In genomic region chr4:108319747-108320146, GRCm38 (mm10) we compare ENCODE assay signal across 15 mouse cellular contexts. TPM values are rescaled to one million over a fixed set of nuclear protein-coding genes. Genes with fewer than 3 reads are reported as not detected.
DNase-seq lines count a peak whose midpoint lies in the region; ATAC-seq and TF ChIP-seq lines count a peak whose summit lies in the region.
"Had no signal": no experiment of that assay in that cellular context is flagged by ENCODE, and none has a peak within 500 bp of the region (broad histone marks: within the 10 kb centered on the region; RNA-seq: fewer than 3 reads in every experiment).

No protein-coding gene starts in this region.

- no peak overlapping the region for H3K27ac ChIP-seq in heart, postnatal 0 days (ENCODE audit: low read depth)
- H3K27ac ChIP-seq in spleen, adult 2 months (ENCODE audit: insufficient read depth, low read length): peak overlapping the region; percentile 67
- H3K27ac ChIP-seq: embryonic facial prominence, embryonic 15.5 days; neural tube, embryonic 13.5 days had no signal

- no peaks in the 10 kb centered on the region for H3K36me3 ChIP-seq in heart, postnatal 0 days (replicated peaks; ENCODE audit: control insufficient read depth, insufficient read depth, low read length)
- H3K36me3 ChIP-seq in spleen, adult 2 months (ENCODE audit: control insufficient read depth, insufficient read depth, low read length): no peaks in the 10 kb centered on the region
- H3K36me3 ChIP-seq: embryonic facial prominence, embryonic 15.5 days; neural tube, embryonic 13.5 days had no signal

- TF ChIP-seq CTCF in heart, postnatal 0 days (IDR thresholded peaks at IDR 0.05; ENCODE audit: low read depth): 0 out of 2 replicates have a peak, but pooled peaks have one; percentile 28
- no peak for TF ChIP-seq CTCF in spleen, adult 2 months (IDR thresholded peaks at IDR 0.05; ENCODE audit: extremely low read depth, insufficient read depth, insufficient read length, insufficient replicate concordance)

- no peak overlapping the region for H3K4me2 ChIP-seq in heart, postnatal 0 days (ENCODE audit: low read depth, low read length)
- H3K4me2 ChIP-seq: embryonic facial prominence, embryonic 15.5 days; neural tube, embryonic 13.5 days had no signal

- no peak for ATAC-seq in heart, postnatal 0 days (ENCODE audit: insufficient read depth, low read depth)

- 75% methylated on average over 6 of the region's 6 CpGs for WGBS in heart, postnatal 0 days
- 79% methylated on average over 6 of the region's 6 CpGs for WGBS in spleen, adult 2 months

- TF ChIP-seq POLR2A in spleen, adult 2 months (IDR thresholded peaks at IDR 0.05; ENCODE audit: low read depth, low read length): no peak

- H3K4me3 ChIP-seq in heart, postnatal 0 days (ENCODE audit: low read depth, low read length): no peak overlapping the region
- H3K4me3 ChIP-seq in spleen, adult 2 months (ENCODE audit: extremely low read depth, insufficient read depth, insufficient read length): no peak overlapping the region
- H3K4me3 ChIP-seq: embryonic facial prominence, embryonic 15.5 days; neural tube, embryonic 13.5 days had no signal

- H3K27me3 ChIP-seq in heart, postnatal 0 days (ENCODE audit: control insufficient read depth, insufficient read depth, low read length): no peaks in the 10 kb centered on the region
- no peaks in the 10 kb centered on the region for H3K27me3 ChIP-seq in spleen, adult 2 months (ENCODE audit: control insufficient read depth, insufficient read depth, low read length)
- H3K27me3 ChIP-seq: embryonic facial prominence, embryonic 15.5 days; neural tube, embryonic 13.5 days had no signal

- H3K9me3 ChIP-seq in heart, postnatal 0 days (replicated peaks; ENCODE audit: control insufficient read depth, low read length): no peaks in the 10 kb centered on the region
- H3K9me3 ChIP-seq: embryonic facial prominence, embryonic 15.5 days; neural tube, embryonic 13.5 days had no signal

- no peaks in the 10 kb centered on the region; the same call in 1 of the 2 replicates for H3K4me1 ChIP-seq in heart, postnatal 0 days (ENCODE audit: control insufficient read depth, insufficient read depth)
- peaks cover 12% of the 10 kb centered on the region; the same call in 1 of the 2 replicates for H3K4me1 ChIP-seq in spleen, adult 2 months (ENCODE audit: control insufficient read depth, insufficient read depth, insufficient read length)
- H3K4me1 ChIP-seq: embryonic facial prominence, embryonic 15.5 days; neural tube, embryonic 13.5 days had no signal

- H3K9ac ChIP-seq in heart, postnatal 0 days (replicated peaks; ENCODE audit: low read depth, low read length): no peak overlapping the region
- H3K9ac ChIP-seq: embryonic facial prominence, embryonic 15.5 days; neural tube, embryonic 13.5 days had no signal

- TF ChIP-seq EP300 in heart, postnatal 0 days (IDR thresholded peaks at IDR 0.05; ENCODE audit: low read depth): no peak

- no peak for DNase-seq in heart, postnatal 0 days (ENCODE audit: low spot score)
- DNase-seq in heart, adult 18-20 months: no peak
- no peak for DNase-seq in spleen, adult 2 months (ENCODE audit: low read depth in 1 of 2, low spot score in 2 of 2)
- no peak for DNase-seq in spleen, postnatal 36 days (ENCODE audit: low spot score in 2 of 2)
- DNase-seq in induced T-regulatory cell, adult 2 months (ENCODE audit: low read depth): peak; percentile 79
- peak; percentile 74 for DNase-seq in thymus, postnatal 4 days
- no peak for DNase-seq in adrenal gland, postnatal 25 days
- DNase-seq in left cerebral cortex, adult 8-10 months (ENCODE audit: low spot score in 2 of 2): no peak
- DNase-seq: adrenal gland, postnatal 10 days; cerebellum, adult 8-10 months; kidney, adult 18-20 months; lung, postnatal 36 days; right cerebral cortex, postnatal 14 days had no signal

RNA-seq across cellular contexts. Expression of gene Coa7, which starts 8.2 kb away (rescaled TPM):
- total RNA-seq in heart, postnatal 0 days (2014; rRNA removed; ENCODE audit: low replicate concordance): 26.0 and 41.8 TPM in 2 replicates
- 61.7 and 63.8 TPM in 2 replicates for polyA plus RNA-seq in heart, postnatal 0 days (2015; fragmentation: Nextera tagmentation; extraction: Ambion mirVana)
- 10 to 100 TPM; 35.6 to 39.8 TPM for total RNA-seq in heart, adult 18-20 months (2021)
- polyA plus RNA-seq in spleen, adult 2 months (2012; rRNA removed): 2.8 and 3.7 TPM in 2 replicates
- total RNA-seq in adrenal gland, postnatal 25 days (2021): 33.9 and 55.8 TPM in 2 replicates
- total RNA-seq in left cerebral cortex, adult 8-10 months (2022): 10 to 100 TPM; 25.7 to 32.0 (median 29.2) TPM

RNA-seq across cellular contexts. Expression of gene Zyg11b, which starts 18.9 kb away (rescaled TPM):
- total RNA-seq in heart, postnatal 0 days (2014; rRNA removed; ENCODE audit: low replicate concordance): 25.2 and 30.3 TPM in 2 replicates
- polyA plus RNA-seq in heart, postnatal 0 days (2015; fragmentation: Nextera tagmentation; extraction: Ambion mirVana): 5.6 and 6.5 TPM in 2 replicates
- total RNA-seq in heart, adult 18-20 months (2021): 10 to 100 TPM; 38.7 to 39.6 TPM
- 4.3 and 5.5 TPM in 2 replicates for polyA plus RNA-seq in spleen, adult 2 months (2012; rRNA removed)
- total RNA-seq in adrenal gland, postnatal 25 days (2021): 44.2 and 54.6 TPM in 2 replicates
- total RNA-seq in left cerebral cortex, adult 8-10 months (2022): 100 to 1,000 TPM in 2 of 4 experiments, 10 to 100 TPM in 2; 84.5 to 105 (median 95.2) TPM

Comparison
In these comparisons a context has a peak if more than half of its experiments do, and no peak if none do; other contexts are left out.
1. DNase-seq: peak in induced T-regulatory cell, adult 2 months (single experiment) and thymus, postnatal 4 days (single experiment); none in heart, postnatal 0 days (single experiment), heart, adult 18-20 months (0 of 2), spleen, adult 2 months (0 of 2), spleen, postnatal 36 days (0 of 2), adrenal gland, postnatal 25 days (single experiment) and left cerebral cortex, adult 8-10 months (0 of 2).